Mouse (Mus musculus): ENCODE results near the gene Mrgprh. TPM values are rescaled to one million over a fixed set of nuclear protein-coding genes. Genes with fewer than 3 reads are reported as not detected.

Mrgprh gene
- total and polyA plus RNA-seq, 3 experiments: 5.6 to 9.2 (median 5.7) TPM

DNA sequence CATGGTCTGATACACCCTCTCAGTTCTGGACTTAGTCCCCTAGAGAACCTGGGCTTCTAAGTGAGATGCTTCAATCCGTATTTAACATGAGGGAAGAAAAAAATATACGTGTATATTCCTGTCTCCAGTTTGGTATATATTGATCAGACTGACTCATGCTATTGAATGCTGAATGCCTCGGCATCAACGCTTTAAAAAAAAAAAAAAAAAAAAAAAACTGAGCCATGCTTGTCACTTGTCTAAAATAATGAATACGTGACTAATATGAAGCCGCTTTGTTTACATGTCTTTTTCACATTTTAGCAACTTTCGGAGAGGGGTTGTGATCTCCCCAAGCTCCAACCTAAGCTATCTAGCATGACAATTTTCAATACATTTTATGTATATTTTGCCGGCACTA lies 34.6 kb downstream of the Mrgprh start:
- intact Hi-C loops (cut with DNase I): no loop called here
- TF ChIP-seq CTCF (IDR thresholded peaks at IDR 0.05) (no peak), EP300 (IDR thresholded peaks at IDR 0.05; ENCODE audit: insufficient read depth, low read depth, low read length) (no peak), POLR2A (IDR thresholded peaks at IDR 0.05; ENCODE audit: insufficient read depth, low read depth, low read length) (no peak)
- DNase-seq: no peak
- no peaks in the 10 kb centered on the region for H3K79me2 ChIP-seq (replicated peaks; ENCODE audit: control insufficient read depth, insufficient read depth, low read length)
- H3K4me3 ChIP-seq: no peak overlapping the region
- no peak overlapping the region for H3K27ac ChIP-seq
- 85% methylated on average over 8 of the region's 8 CpGs for WGBS
- H3K9ac ChIP-seq (ENCODE audit: low read depth, low read length): no peak overlapping the region
- H3K4me1 ChIP-seq (ENCODE audit: control insufficient read depth, insufficient read depth, low read length): peaks cover 1% of the 10 kb centered on the region; the same call in 1 of the 2 replicates
- no peaks in the 10 kb centered on the region for H3K27me3 ChIP-seq (ENCODE audit: control insufficient read depth, insufficient read depth, low read length)
- no peaks in the 10 kb centered on the region for H3K36me3 ChIP-seq (ENCODE audit: control insufficient read depth, insufficient read depth, low read length)

DNA sequence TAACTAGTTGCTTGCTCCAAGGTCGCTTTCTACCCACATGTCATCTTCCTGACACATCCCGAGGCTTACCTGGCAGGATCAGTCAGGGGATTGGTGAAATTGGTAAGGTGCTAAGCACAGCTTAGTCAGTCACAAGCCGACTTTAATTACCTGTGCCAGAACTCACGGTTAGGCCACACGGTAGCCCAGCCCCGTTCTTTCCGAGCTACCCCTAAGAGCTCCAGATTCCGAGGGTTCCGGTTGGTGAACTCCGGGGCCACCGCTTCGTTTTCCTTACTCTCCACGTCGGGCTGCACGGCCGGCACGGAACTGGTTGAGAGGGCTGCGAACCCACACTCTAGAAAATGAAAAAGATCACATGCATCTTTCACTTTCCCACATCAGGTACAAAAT lies 39.6 kb downstream of the Mrgprh start, which contains the start of gene Tcp1:
Gene Tcp1, plus strand, starts transcription at position 214 of the 393 bp plus-strand sequence.
- Histone ChIP-seq H3K79me2 (replicated peaks; ENCODE audit: control insufficient read depth, insufficient read depth, low read length) (no peaks in the 10 kb centered on the region), H3K27ac (peak within 1 kb of the TSS; percentile 93), H3K36me3 (ENCODE audit: control insufficient read depth, insufficient read depth, low read length) (peaks cover 7% of the 10 kb centered on the region), H3K4me1 (ENCODE audit: control insufficient read depth, insufficient read depth, low read length) (peaks cover 2% of the 10 kb centered on the region; the same call in 1 of the 2 replicates), H3K27me3 (ENCODE audit: control insufficient read depth, insufficient read depth, low read length) (no peaks in the 10 kb centered on the region), H3K4me3 (peak within 1 kb of the TSS; percentile 86), H3K9ac (ENCODE audit: low read depth, low read length) (peak within 1 kb of the TSS; percentile 91)
- DNase-seq: no peak
- TF ChIP-seq POLR2A (IDR thresholded peaks at IDR 0.05; ENCODE audit: insufficient read depth, low read depth, low read length): no peak
- no peak for TF ChIP-seq EP300 (IDR thresholded peaks at IDR 0.05; ENCODE audit: insufficient read depth, low read depth, low read length)
- TF ChIP-seq CTCF (IDR thresholded peaks at IDR 0.05): no peak
- intact Hi-C loops (cut with DNase I): loop anchor here (5.0 kb wide), 1 partner anchor 47 kb away; the partner anchor contains the start of gene Acat2
- WGBS: under 1% methylated on average over 18 of the region's 18 CpGs

- Histone ChIP-seq H3K4me1 (ENCODE audit: control insufficient read depth, insufficient read depth, low read length) (peaks cover 2% of the 10 kb centered on the region; the same call in 1 of the 2 replicates), H3K9ac (ENCODE audit: low read depth, low read length) (peak within 1 kb of the TSS; percentile 91), H3K27me3 (ENCODE audit: control insufficient read depth, insufficient read depth, low read length) (no peaks in the 10 kb centered on the region), H3K4me3 (peak within 1 kb of the TSS; percentile 86), H3K27ac (peak within 1 kb of the TSS; percentile 93), H3K79me2 (replicated peaks; ENCODE audit: control insufficient read depth, insufficient read depth, low read length) (no peaks in the 10 kb centered on the region), H3K36me3 (ENCODE audit: control insufficient read depth, insufficient read depth, low read length) (peaks cover 7% of the 10 kb centered on the region)
- DNase-seq: peak; percentile 97 to 99
- intact Hi-C loops (cut with DNase I): loop anchor here (2.0 to 5.0 kb wide), 3 partner anchors 46 to 95 kb away; partner anchors contain the start of gene Acat2
- under 1% methylated on average over 56 of the region's 56 CpGs for WGBS
- peak; percentile 75 for TF ChIP-seq POLR2A (IDR thresholded peaks at IDR 0.05; ENCODE audit: insufficient read depth, low read depth, low read length)
- no peak for TF ChIP-seq CTCF (IDR thresholded peaks at IDR 0.05)
- TF ChIP-seq EP300 (IDR thresholded peaks at IDR 0.05; ENCODE audit: insufficient read depth, low read depth, low read length): peak; percentile 17; the same call in 1 of the 2 replicates
These were observed 40.2 kb downstream of the Mrgprh start, which contains the start of gene Mrpl18 for GRCm38 (mm10) chr17:12915881-12916583. Gene Mrpl18 (minus strand): TSS chr17:12916345.

- no peaks in the 10 kb centered on the region for H3K79me2 ChIP-seq (replicated peaks; ENCODE audit: control insufficient read depth, insufficient read depth, low read length)
- H3K27ac ChIP-seq: peak overlapping the region; percentile 93
- no peaks in the 10 kb centered on the region for H3K27me3 ChIP-seq (ENCODE audit: control insufficient read depth, insufficient read depth, low read length)
- TF ChIP-seq EP300 (IDR thresholded peaks at IDR 0.05; ENCODE audit: insufficient read depth, low read depth, low read length) (no peak), POLR2A (IDR thresholded peaks at IDR 0.05; ENCODE audit: insufficient read depth, low read depth, low read length) (no peak), CTCF (IDR thresholded peaks at IDR 0.05) (no peak)
- H3K36me3 ChIP-seq (ENCODE audit: control insufficient read depth, insufficient read depth, low read length): peaks cover 7% of the 10 kb centered on the region
- no peak for DNase-seq
- H3K9ac ChIP-seq (ENCODE audit: low read depth, low read length): peak overlapping the region; percentile 91
- under 1% methylated on average over 40 of the region's 40 CpGs for whole genome bisulfite sequencing
- intact Hi-C loops (cut with DNase I): loop anchor here (2.0 to 5.0 kb wide), 3 partner anchors 46 to 94 kb away; partner anchors contain the start of gene Acat2
- peaks cover 2% of the 10 kb centered on the region; the same call in 1 of the 2 replicates for H3K4me1 ChIP-seq (ENCODE audit: control insufficient read depth, insufficient read depth, low read length)
- peak overlapping the region; percentile 86 for H3K4me3 ChIP-seq
These were observed 41.0 kb downstream of the Mrgprh start for GRCm38 (mm10) chr17:12916588-12917380.

- 86% methylated on average over 1 of the region's 1 CpGs for WGBS
These were observed 45.2 kb downstream of the Mrgprh start for GRCm38 (mm10) chr17:12921073-12921472.

More at GRCm38 (mm10) chr17:12921073-12921472, 45.2 kb downstream of the Mrgprh start:
- no peak overlapping the region for H3K27ac ChIP-seq
- intact Hi-C loops (cut with DNase I): no loop called here
- no peak overlapping the region for H3K9ac ChIP-seq (ENCODE audit: low read depth, low read length)
- H3K4me3 ChIP-seq: no peak overlapping the region
- DNase-seq: no peak
- H3K27me3 ChIP-seq (ENCODE audit: control insufficient read depth, insufficient read depth, low read length): no peaks in the 10 kb centered on the region
- no peaks in the 10 kb centered on the region for H3K4me1 ChIP-seq (ENCODE audit: control insufficient read depth, insufficient read depth, low read length)
- TF ChIP-seq POLR2A (IDR thresholded peaks at IDR 0.05; ENCODE audit: insufficient read depth, low read depth, low read length) (no peak), EP300 (IDR thresholded peaks at IDR 0.05; ENCODE audit: insufficient read depth, low read depth, low read length) (no peak), CTCF (IDR thresholded peaks at IDR 0.05) (no peak)
- peaks cover 18% of the 10 kb centered on the region for H3K36me3 ChIP-seq (ENCODE audit: control insufficient read depth, insufficient read depth, low read length)
- H3K79me2 ChIP-seq (replicated peaks; ENCODE audit: control insufficient read depth, insufficient read depth, low read length): no peaks in the 10 kb centered on the region
